Mouse (Mus musculus): ENCODE results near the gene Coq7. TPM values are rescaled to one million over a fixed set of nuclear protein-coding genes. Genes with fewer than 3 reads are reported as not detected.
A peak's percentile ranks its signal among the peaks of the same experiment; 100 is the strongest.

Coq7 gene
- polyA plus RNA-seq, 1 experiment from 2014 or later, result 158 TPM

- peak overlapping the region; percentile 16 for H3K4me3 ChIP-seq (ENCODE audit: low read length)
- peaks cover 34% of the 10 kb centered on the region for H3K4me1 ChIP-seq (ENCODE audit: insufficient read depth, low read length)
- H3K4me2 ChIP-seq (replicated peaks; ENCODE audit: low read depth, low read length), result peak overlapping the region; percentile 78
- no peak overlapping the region; the same call in 1 of the 2 replicates for H3K9ac ChIP-seq (replicated peaks; ENCODE audit: low read length)
- 44% methylated on average over 8 of the region's 8 CpGs for WGBS
- no peak overlapping the region for H3K27ac ChIP-seq (ENCODE audit: low read length)
- no peaks in the 10 kb centered on the region for H3K36me3 ChIP-seq (ENCODE audit: insufficient read depth, low read length)
- no peak for ATAC-seq (ENCODE audit: low FRiP score, low TSS enrichment)
- no peaks in the 10 kb centered on the region for H3K9me3 ChIP-seq (ENCODE audit: low read length)
- H3K27me3 ChIP-seq (ENCODE audit: insufficient read depth, low read length), result peaks cover 25% of the 10 kb centered on the region
Measured at GRCm38 (mm10) chr7:118488060-118488664, 45.0 kb downstream of the Coq7 start.

GRCm38 (mm10) chr7:118486917-118487316 is 46.2 kb downstream of the Coq7 start:
- WGBS, result 59% methylated on average over 5 of the region's 5 CpGs

GRCm38 (mm10) chr7:118483996-118484395 is 49.2 kb downstream of the Coq7 start:
- H3K27me3 ChIP-seq (ENCODE audit: insufficient read depth, low read length), result peaks cover 4% of the 10 kb centered on the region; the same call in 1 of the 2 replicates
- H3K36me3 ChIP-seq (ENCODE audit: insufficient read depth, low read length), result no peaks in the 10 kb centered on the region
- 47% methylated on average over 1 of the region's 1 CpGs for WGBS
- no peak for ATAC-seq (ENCODE audit: low FRiP score, low TSS enrichment)
- H3K4me3 ChIP-seq (ENCODE audit: low read length), result no peak overlapping the region
- no peak overlapping the region for H3K9ac ChIP-seq (replicated peaks; ENCODE audit: low read length)
- no peaks in the 10 kb centered on the region for H3K9me3 ChIP-seq (ENCODE audit: low read length)
- H3K27ac ChIP-seq (ENCODE audit: low read length), result no peak overlapping the region
- peaks cover 16% of the 10 kb centered on the region for H3K4me1 ChIP-seq (ENCODE audit: insufficient read depth, low read length)
- H3K4me2 ChIP-seq (replicated peaks; ENCODE audit: low read depth, low read length), result no peak overlapping the region

More at GRCm38 (mm10) chr7:118486917-118487316, 46.2 kb downstream of the Coq7 start:
- Histone ChIP-seq H3K9ac (replicated peaks; ENCODE audit: low read length) (no peak overlapping the region), H3K4me1 (ENCODE audit: insufficient read depth, low read length) (peaks cover 31% of the 10 kb centered on the region), H3K9me3 (ENCODE audit: low read length) (no peaks in the 10 kb centered on the region), H3K36me3 (ENCODE audit: insufficient read depth, low read length) (no peaks in the 10 kb centered on the region), H3K27ac (ENCODE audit: low read length) (no peak overlapping the region), H3K4me2 (replicated peaks; ENCODE audit: low read depth, low read length) (no peak overlapping the region), H3K4me3 (ENCODE audit: low read length) (no peak overlapping the region), H3K27me3 (ENCODE audit: insufficient read depth, low read length) (peaks cover 21% of the 10 kb centered on the region)
- ATAC-seq (ENCODE audit: low FRiP score, low TSS enrichment), result no peak

- Histone ChIP-seq H3K4me1 (ENCODE audit: insufficient read depth, low read length) (peaks cover 12% of the 10 kb centered on the region), H3K9me3 (ENCODE audit: low read length) (no peaks in the 10 kb centered on the region), H3K27ac (ENCODE audit: low read length) (no peak overlapping the region), H3K9ac (replicated peaks; ENCODE audit: low read length) (no peak overlapping the region), H3K4me3 (ENCODE audit: low read length) (no peak overlapping the region), H3K36me3 (ENCODE audit: insufficient read depth, low read length) (no peaks in the 10 kb centered on the region), H3K27me3 (ENCODE audit: insufficient read depth, low read length) (no peaks in the 10 kb centered on the region), H3K4me2 (replicated peaks; ENCODE audit: low read depth, low read length) (no peak overlapping the region)
- 94% methylated on average over 2 of the region's 2 CpGs for WGBS
- ATAC-seq (ENCODE audit: low FRiP score, low TSS enrichment), result no peak
Measured at GRCm38 (mm10) chr7:118482001-118482400, 51.2 kb downstream of the Coq7 start.

GRCm38 (mm10) chr7:118481047-118481810 is 51.9 kb downstream of the Coq7 start:
- no peak overlapping the region for H3K9ac ChIP-seq (replicated peaks; ENCODE audit: low read length)
- no peak for ATAC-seq (ENCODE audit: low FRiP score, low TSS enrichment)
- no peaks in the 10 kb centered on the region for H3K27me3 ChIP-seq (ENCODE audit: insufficient read depth, low read length)
- H3K36me3 ChIP-seq (ENCODE audit: insufficient read depth, low read length), result no peaks in the 10 kb centered on the region
- H3K4me3 ChIP-seq (ENCODE audit: low read length), result no peak overlapping the region
- no peak overlapping the region for H3K4me2 ChIP-seq (replicated peaks; ENCODE audit: low read depth, low read length)
- peaks cover 15% of the 10 kb centered on the region for H3K4me1 ChIP-seq (ENCODE audit: insufficient read depth, low read length)
- 74% methylated on average over 10 of the region's 10 CpGs for WGBS
- no peak overlapping the region for H3K27ac ChIP-seq (ENCODE audit: low read length)
- H3K9me3 ChIP-seq (ENCODE audit: low read length), result no peaks in the 10 kb centered on the region

- WGBS, result 84% methylated on average over 9 of the region's 9 CpGs
- no peak overlapping the region for H3K27ac ChIP-seq (ENCODE audit: low read length)
- H3K9me3 ChIP-seq (ENCODE audit: low read length), result no peaks in the 10 kb centered on the region
- no peak overlapping the region for H3K4me2 ChIP-seq (replicated peaks; ENCODE audit: low read depth, low read length)
- H3K4me1 ChIP-seq (ENCODE audit: insufficient read depth, low read length), result peaks cover 15% of the 10 kb centered on the region
- no peaks in the 10 kb centered on the region for H3K36me3 ChIP-seq (ENCODE audit: insufficient read depth, low read length)
- H3K9ac ChIP-seq (replicated peaks; ENCODE audit: low read length), result no peak overlapping the region
- no peak overlapping the region for H3K4me3 ChIP-seq (ENCODE audit: low read length)
- H3K27me3 ChIP-seq (ENCODE audit: insufficient read depth, low read length), result no peaks in the 10 kb centered on the region
- ATAC-seq (ENCODE audit: low FRiP score, low TSS enrichment), result no peak
Measured at GRCm38 (mm10) chr7:118480160-118480709, 52.9 kb downstream of the Coq7 start.

- Histone ChIP-seq H3K4me2 (replicated peaks; ENCODE audit: low read depth, low read length) (no peak overlapping the region), H3K27ac (ENCODE audit: low read length) (peak overlapping the region; percentile 21), H3K36me3 (ENCODE audit: insufficient read depth, low read length) (no peaks in the 10 kb centered on the region), H3K9ac (replicated peaks; ENCODE audit: low read length) (no peak overlapping the region), H3K4me1 (ENCODE audit: insufficient read depth, low read length) (peaks cover 15% of the 10 kb centered on the region), H3K27me3 (ENCODE audit: insufficient read depth, low read length) (no peaks in the 10 kb centered on the region), H3K9me3 (ENCODE audit: low read length) (peaks cover 8% of the 10 kb centered on the region; the same call in 1 of the 2 replicates), H3K4me3 (ENCODE audit: low read length) (no peak overlapping the region)
- ATAC-seq (ENCODE audit: low FRiP score, low TSS enrichment), result peak; percentile 78
- 23% methylated on average over 3 of the region's 3 CpGs for WGBS
Measured at GRCm38 (mm10) chr7:118478835-118479312, 54.3 kb downstream of the Coq7 start.

- Histone ChIP-seq H3K36me3 (ENCODE audit: insufficient read depth, low read length) (no peaks in the 10 kb centered on the region), H3K4me2 (replicated peaks; ENCODE audit: low read depth, low read length) (no peak overlapping the region), H3K4me1 (ENCODE audit: insufficient read depth, low read length) (peaks cover 15% of the 10 kb centered on the region), H3K4me3 (ENCODE audit: low read length) (no peak overlapping the region), H3K9me3 (ENCODE audit: low read length) (peaks cover 10% of the 10 kb centered on the region; the same call in 1 of the 2 replicates), H3K27me3 (ENCODE audit: insufficient read depth, low read length) (no peaks in the 10 kb centered on the region), H3K9ac (replicated peaks; ENCODE audit: low read length) (no peak overlapping the region), H3K27ac (ENCODE audit: low read length) (no peak overlapping the region)
- WGBS, result 56% methylated on average over 5 of the region's 5 CpGs
- no peak for ATAC-seq (ENCODE audit: low FRiP score, low TSS enrichment)
Measured at GRCm38 (mm10) chr7:118476428-118476827, 56.7 kb downstream of the Coq7 start.

- H3K27ac ChIP-seq (ENCODE audit: low read length), result no peak overlapping the region
- H3K4me3 ChIP-seq (ENCODE audit: low read length), result no peak overlapping the region
- H3K4me2 ChIP-seq (replicated peaks; ENCODE audit: low read depth, low read length), result no peak overlapping the region
- 78% methylated on average over 7 of the region's 7 CpGs for WGBS
- peaks cover 19% of the 10 kb centered on the region for H3K4me1 ChIP-seq (ENCODE audit: insufficient read depth, low read length)
- peaks cover 10% of the 10 kb centered on the region; the same call in 1 of the 2 replicates for H3K9me3 ChIP-seq (ENCODE audit: low read length)
- ATAC-seq (ENCODE audit: low FRiP score, low TSS enrichment), result no peak
- no peaks in the 10 kb centered on the region for H3K27me3 ChIP-seq (ENCODE audit: insufficient read depth, low read length)
- no peaks in the 10 kb centered on the region for H3K36me3 ChIP-seq (ENCODE audit: insufficient read depth, low read length)
- H3K9ac ChIP-seq (replicated peaks; ENCODE audit: low read length), result no peak overlapping the region
Measured at GRCm38 (mm10) chr7:118475008-118475705, 58.0 kb downstream of the Coq7 start.
